Mouse (Mus musculus) MEL (cell line): ENCODE measurements at regions not wholly inside any gene's neighbourhood (a gene's known extent, or its start where the extent isn't known, plus 50 kb on each side); places are given as distances from the start of the nearest gene placed in this dataset.

Source experiments
- DNase-seq: peaks from one replicate; pipeline ENCODE4 v3.0.0; 2011; ENCODE audit warnings: low read depth, low spot score
- H3K27ac ChIP-seq: 2 replicates; pipeline ENCODE4 v1.5.1; 2012; ENCODE audit warnings: low read depth, mild to moderate bottlenecking, control low read depth, low read length, moderate library complexity; ENCODE audit not compliant: control insufficient read depth
- H3K27me3 ChIP-seq, 2 experiments: fragments of 150-350 bp in 1 of 2; sonication (generic) in 1 of 2; 2 replicates each; pipeline ENCODE4 v1.6.1; 2012; ENCODE audit warnings: low read length in 2 of 2, mild to moderate bottlenecking in 2 of 2, improper control_type of control experiment in 1 of 2, moderate library complexity in 1 of 2; ENCODE audit not compliant: insufficient read depth in 2 of 2, control insufficient read depth in 1 of 2
- H3K36me3 ChIP-seq, 2 experiments: 2 replicates each; pipeline ENCODE4 v1.6.1; 2012 to 2014; ENCODE audit warnings: low read length in 2 of 2, improper control_type of control experiment in 1 of 2, inconsistent platforms in 1 of 2, mild to moderate bottlenecking in 1 of 2; ENCODE audit not compliant: insufficient read depth in 2 of 2, control insufficient read depth in 1 of 2
- H3K4me1 ChIP-seq, 2 experiments: fragments of 150-350 bp in 1 of 2; sonication (generic) in 1 of 2; 2 replicates each; pipeline ENCODE4 v1.6.1; 2012; ENCODE audit warnings: low read length in 2 of 2, improper control_type of control experiment in 1 of 2, mild to moderate bottlenecking in 1 of 2; ENCODE audit not compliant: insufficient read depth in 2 of 2, control insufficient read depth in 1 of 2
- H3K4me3 ChIP-seq, 2 experiments: fragments of 150-350 bp in 1 of 2; sonication (generic) in 1 of 2; 2 replicates each; pipeline ENCODE4 v1.5.1; 2012; ENCODE audit warnings: low read depth in 2 of 2, low read length in 2 of 2, mild to moderate bottlenecking in 2 of 2, moderate library complexity in 2 of 2, control low read depth in 1 of 2, improper control_type of control experiment in 1 of 2; ENCODE audit not compliant: control insufficient read depth in 1 of 2, insufficient read depth in 1 of 2
- H3K79me2 ChIP-seq: 2 replicates; pipeline ENCODE4 v1.6.1; 2012; ENCODE audit warnings: mild to moderate bottlenecking, low read length, moderate library complexity; ENCODE audit not compliant: control insufficient read depth, poor library complexity, insufficient read depth
- H3K9ac ChIP-seq: 2 replicates; pipeline ENCODE4 v1.6.1; 2012; ENCODE audit warnings: low read depth, mild to moderate bottlenecking, control low read depth, low read length, moderate library complexity; ENCODE audit not compliant: control insufficient read depth, poor library complexity, severe bottlenecking
- H3K9me3 ChIP-seq: fragments of 150-350 bp; sonication (generic); replicated peaks from 2 replicates; pipeline ENCODE4 v1.6.1; 2012; ENCODE audit warnings: mild to moderate bottlenecking, low read length, improper control_type of control experiment, moderate library complexity; ENCODE audit not compliant: insufficient read depth
- CHD1 ChIP-seq: IDR thresholded peaks from 2 replicates; pipeline ENCODE4 v1.6.1; 2012; ENCODE audit warnings: low read depth, mild to moderate bottlenecking, inconsistent platforms, low read length, improper control_type of control experiment
- CHD2 ChIP-seq: IDR thresholded peaks from 2 replicates; pipeline ENCODE4 v1.6.1; 2011; ENCODE audit warnings: low read length, improper control_type of control experiment
- CTCF ChIP-seq, 3 experiments: IDR thresholded peaks in 2 of 3; conservative IDR thresholded peaks in 1 of 3; 2 replicates each; pipeline ENCODE4 v1.5.1; 2011 to 2012; ENCODE audit warnings: low read length in 3 of 3, low read depth in 2 of 3, mild to moderate bottlenecking in 2 of 3, improper control_type of control experiment in 1 of 3, inconsistent platforms in 1 of 3, mixed read lengths in 1 of 3, moderate library complexity in 1 of 3; ENCODE audit not compliant: control insufficient read depth in 1 of 3, insufficient read depth in 1 of 3, poor library complexity in 1 of 3, severe bottlenecking in 1 of 3
- EP300 ChIP-seq, 2 experiments: IDR thresholded peaks; 2 replicates each; pipeline ENCODE4 v1.6.1; 2011; ENCODE audit warnings: improper control_type of control experiment in 2 of 2, low read length in 2 of 2, low read depth in 1 of 2, mild to moderate bottlenecking in 1 of 2
- GABPA ChIP-seq: IDR thresholded peaks from 2 replicates; pipeline ENCODE4 v1.6.1; 2012; ENCODE audit warnings: low read depth, mild to moderate bottlenecking, inconsistent platforms, low read length, improper control_type of control experiment, moderate library complexity
- KAT2A ChIP-seq: conservative IDR thresholded peaks from 2 replicates; pipeline ENCODE4 v1.6.1; 2012; ENCODE audit warnings: low read depth, low read length, improper control_type of control experiment, inconsistent platforms
- NELFE ChIP-seq: IDR thresholded peaks from 2 replicates; pipeline ENCODE4 v1.6.1; 2011; ENCODE audit warnings: low read depth, low read length, improper control_type of control experiment
- POLR2A ChIP-seq, 2 experiments: IDR thresholded peaks; 2 replicates each; pipeline ENCODE4 v1.6.1; 2011 to 2012; ENCODE audit warnings: low read length in 2 of 2, mild to moderate bottlenecking in 2 of 2, control low read depth in 1 of 2, improper control_type of control experiment in 1 of 2, low read depth in 1 of 2, moderate library complexity in 1 of 2; ENCODE audit not compliant: control insufficient read depth in 1 of 2, insufficient read depth in 1 of 2, poor library complexity in 1 of 2
- POLR2AphosphoS2 ChIP-seq: IDR thresholded peaks from 2 replicates; pipeline ENCODE4 v1.6.1; 2011; ENCODE audit warnings: low read length, improper control_type of control experiment
- SMC3 ChIP-seq: IDR thresholded peaks from 2 replicates; pipeline ENCODE4 v1.6.1; 2011; ENCODE audit warnings: low read depth, low read length, improper control_type of control experiment
- USF1 ChIP-seq: IDR thresholded peaks from 2 replicates; pipeline ENCODE4 v1.6.1; 2014; ENCODE audit warnings: low read depth, mild to moderate bottlenecking, inconsistent platforms, low read length, improper control_type of control experiment, moderate library complexity
- ZKSCAN1 ChIP-seq: IDR thresholded peaks from 2 replicates; pipeline ENCODE4 v1.6.1; 2012; ENCODE audit warnings: low read depth, mild to moderate bottlenecking, inconsistent platforms, low read length, improper control_type of control experiment, moderate library complexity

GRCm38 (mm10) chr11:6902271-6902670, 64.8 kb upstream of the Gm11983 start:
- H3K4me3 ChIP-seq: no peak overlapping the region
- H3K27me3 ChIP-seq: no peaks in the 10 kb centered on the region
- H3K79me2 ChIP-seq: no peaks in the 10 kb centered on the region
- TF ChIP-seq GABPA: no peak
- TF ChIP-seq USF1: no peak
- TF ChIP-seq CHD2: no peak
- no peak for TF ChIP-seq POLR2AphosphoS2
- no peak overlapping the region for H3K27ac ChIP-seq
- DNase-seq: no peak
- no peak overlapping the region for H3K9ac ChIP-seq
- H3K4me1 ChIP-seq: no peaks in the 10 kb centered on the region
- H3K36me3 ChIP-seq: no peaks in the 10 kb centered on the region
- no peaks in the 10 kb centered on the region for H3K9me3 ChIP-seq

- DNase-seq: no peak
- no peak overlapping the region for H3K4me3 ChIP-seq
- H3K9me3 ChIP-seq: no peaks in the 10 kb centered on the region
- TF ChIP-seq POLR2A (IDR thresholded peaks at IDR 0.05; ENCODE audit: control insufficient read depth in 1 of 2, insufficient read depth in 1 of 2, low read depth in 1 of 2, low read length in 2 of 2, poor library complexity in 1 of 2) (no peak), NELFE (no peak), EP300 (IDR thresholded peaks at IDR 0.05; ENCODE audit: low read depth in 1 of 2, low read length in 2 of 2) (no peak), SMC3 (no peak), CHD1 (no peak)
- no peaks in the 10 kb centered on the region for H3K27me3 ChIP-seq
- no peaks in the 10 kb centered on the region for H3K79me2 ChIP-seq
- no peak overlapping the region for H3K9ac ChIP-seq
- H3K4me1 ChIP-seq: no peaks in the 10 kb centered on the region
- H3K36me3 ChIP-seq: no peaks in the 10 kb centered on the region
- H3K27ac ChIP-seq: no peak overlapping the region
Measured at GRCm38 (mm10) chr11:6900769-6901481, 63.5 kb upstream of the Gm11983 start.

DNA sequence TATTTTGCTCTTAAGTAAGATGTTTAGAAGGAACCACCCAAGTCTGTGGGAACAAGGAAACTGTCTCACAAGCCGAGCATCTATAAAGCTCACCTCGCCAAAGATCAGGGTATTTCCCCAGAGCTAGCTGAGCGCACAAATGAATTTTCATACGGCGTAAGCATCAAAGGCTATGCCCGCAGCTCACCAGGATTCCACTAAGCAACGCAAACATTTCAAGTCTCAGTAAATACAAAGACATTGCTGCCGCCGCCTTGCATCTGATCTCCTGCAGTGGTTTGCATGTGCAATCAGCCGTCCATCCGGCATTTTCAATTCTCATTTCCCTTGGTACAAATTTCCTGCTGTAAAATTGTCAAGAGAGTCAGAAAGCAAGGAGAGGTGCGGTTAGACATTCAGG, 62.9 kb upstream of the Gm11983 start:
- TF ChIP-seq CTCF (IDR thresholded peaks at IDR 0.05 in 2 of 3, conservative IDR thresholded peaks at IDR 0.05 in 1 of 3; ENCODE audit: control insufficient read depth in 1 of 3, insufficient read depth in 1 of 3, low read depth in 2 of 3, low read length in 3 of 3, poor library complexity in 1 of 3, severe bottlenecking in 1 of 3) (no peak), ZKSCAN1 (no peak), KAT2A (no peak), USF1 (no peak)
- Histone ChIP-seq H3K27ac (no peak overlapping the region), H3K79me2 (no peaks in the 10 kb centered on the region), H3K36me3 (no peaks in the 10 kb centered on the region), H3K9me3 (no peaks in the 10 kb centered on the region), H3K9ac (no peak overlapping the region), H3K4me1 (no peaks in the 10 kb centered on the region), H3K4me3 (no peak overlapping the region), H3K27me3 (no peaks in the 10 kb centered on the region)
- DNase-seq: no peak
